Mouse (Mus musculus): ENCODE results near the gene Olfr1396.

- TF ChIP-seq POLR2A (IDR thresholded peaks at IDR 0.05; ENCODE audit: control insufficient read depth, low read depth, low read length) (no peak), CTCF (IDR thresholded peaks at IDR 0.05; ENCODE audit: control insufficient read depth, insufficient read depth, insufficient replicate concordance, low read depth, low read length) (no peak)
Observed at GRCm38 (mm10) chr11:49100409-49100808, 14.3 kb downstream of the Olfr1396 start.
